Mouse (Mus musculus) olfactory bulb, adult 2 months (tissue): ENCODE results near the gene Frat2. TPM values are rescaled to one million over a fixed set of nuclear protein-coding genes. Genes with fewer than 3 reads are reported as not detected.
A peak's percentile ranks its signal among the peaks of the same experiment; 100 is the strongest.

ENCODE experiments used
- H3K27ac ChIP-seq: fragments of 200-500 bp; 2 replicates; pipeline ENCODE4 v1.5.1; 2012; ENCODE audit warnings: low read depth, low read length; ENCODE audit not compliant: insufficient read depth
- H3K4me1 ChIP-seq: fragments of 200-500 bp; 2 replicates; pipeline ENCODE4 v1.6.1; 2012; ENCODE audit warnings: low read length; ENCODE audit not compliant: control insufficient read depth, insufficient read depth
- H3K4me3 ChIP-seq: fragments of 200-500 bp; 2 replicates; pipeline ENCODE4 v1.5.1; 2012; ENCODE audit warnings: mild to moderate bottlenecking, low read depth, low read length, moderate library complexity; ENCODE audit not compliant: insufficient read depth
- CTCF ChIP-seq: fragments of 200-500 bp; IDR thresholded peaks from 2 replicates; pipeline ENCODE4 v1.5.1; 2012; ENCODE audit warnings: low read depth, mild to moderate bottlenecking, low read length, moderate library complexity; ENCODE audit not compliant: insufficient read depth
- POLR2A ChIP-seq: fragments of 200-500 bp; IDR thresholded peaks from 2 replicates; pipeline ENCODE4 v1.6.1; 2012; ENCODE audit warnings: mild to moderate bottlenecking, low read depth, low read length, moderate library complexity; ENCODE audit not compliant: insufficient read depth
- WGBS: fragments of 180-500 bp; shearing (Covaris S2); methylation state at CpG from one replicate; pipeline ENCODE4 v1.1.7; 2018; 5-methylcytosine and 5-hydroxymethylcytosine counted together
- polyA plus RNA-seq: library from polyadenylated mRNA; stranded (reverse); fragments of >200 nt; gene quantifications from 2 replicates; pipeline ENCODE4 v1.2.4, GENCODE M21; 2012; ENCODE audit warnings: low replicate concordance; ENCODE audit not compliant: missing spikeins, insufficient read depth, insufficient read length

Frat2 gene
- polyA plus RNA-seq, 1 experiment = not detected

GRCm38 (mm10) chr19:41830106-41831031, 17.6 kb downstream of the Frat2 start:
- TF ChIP-seq CTCF (no peak), POLR2A (0 out of 2 replicates have a peak, but pooled peaks have one; percentile 18)
- peak overlapping the region; percentile 92 for H3K4me3 ChIP-seq
- under 1% methylated on average over 110 of the region's 112 CpGs for WGBS
- peak overlapping the region; percentile 96 for H3K27ac ChIP-seq
- H3K4me1 ChIP-seq = peaks cover 13% of the 10 kb centered on the region

- H3K4me3 ChIP-seq = peak within 1 kb of the TSS; percentile 92
- H3K27ac ChIP-seq = peak within 1 kb of the TSS; percentile 96
- peaks cover 11% of the 10 kb centered on the region for H3K4me1 ChIP-seq
- no peak for TF ChIP-seq CTCF
- TF ChIP-seq POLR2A = peak; percentile 71
- WGBS = under 1% methylated on average over 39 of the region's 39 CpGs
These were observed 18.4 kb downstream of the Frat2 start, which contains the start of gene Frat1 for GRCm38 (mm10) chr19:41829381-41830105. Gene Frat1 (plus strand): TSS chr19:41829970.

GRCm38 (mm10) chr19:41828941-41829340, 19.0 kb downstream of the Frat2 start:
- H3K4me1 ChIP-seq = peaks cover 11% of the 10 kb centered on the region
- peak overlapping the region; percentile 80 for H3K27ac ChIP-seq
- 60% methylated on average over 3 of the region's 3 CpGs for WGBS
- TF ChIP-seq POLR2A (no peak), CTCF (no peak)
- H3K4me3 ChIP-seq = peak overlapping the region; percentile 45

- no peak for TF ChIP-seq POLR2A
- no peak for TF ChIP-seq CTCF
- Histone ChIP-seq H3K27ac (no peak overlapping the region), H3K4me1 (peaks cover under 1% of the 10 kb centered on the region), H3K4me3 (no peak overlapping the region)
- 83% methylated on average over 3 of the region's 3 CpGs for WGBS
These were observed 21.4 kb downstream of the Frat2 start for GRCm38 (mm10) chr19:41826529-41826928.

- TF ChIP-seq POLR2A = no peak
- TF ChIP-seq CTCF = no peak
- H3K4me1 ChIP-seq = no peaks in the 10 kb centered on the region; the same call in 1 of the 2 replicates
- no peak overlapping the region for H3K4me3 ChIP-seq
- no peak overlapping the region for H3K27ac ChIP-seq
- 89% methylated on average over 5 of the region's 5 CpGs for WGBS
These were observed 23.0 kb downstream of the Frat2 start for GRCm38 (mm10) chr19:41824950-41825349.

GRCm38 (mm10) chr19:41822589-41822988, 25.3 kb downstream of the Frat2 start:
- H3K27ac ChIP-seq = no peak overlapping the region
- no peak overlapping the region for H3K4me3 ChIP-seq
- no peak for TF ChIP-seq CTCF
- no peak for TF ChIP-seq POLR2A
- 87% methylated on average over 1 of the region's 1 CpGs for WGBS
- no peaks in the 10 kb centered on the region for H3K4me1 ChIP-seq

- no peak for TF ChIP-seq CTCF
- TF ChIP-seq POLR2A = no peak
- H3K4me3 ChIP-seq = no peak overlapping the region
- no peak overlapping the region for H3K27ac ChIP-seq
- WGBS = 48% methylated on average over 5 of the region's 5 CpGs
- no peaks in the 10 kb centered on the region for H3K4me1 ChIP-seq
These were observed 26.5 kb downstream of the Frat2 start for GRCm38 (mm10) chr19:41821436-41821835.

- H3K4me1 ChIP-seq = no peaks in the 10 kb centered on the region
- TF ChIP-seq CTCF (no peak), POLR2A (no peak)
- WGBS = 78% methylated on average over 4 of the region's 4 CpGs
- H3K27ac ChIP-seq = no peak overlapping the region
- no peak overlapping the region for H3K4me3 ChIP-seq
These were observed 29.2 kb downstream of the Frat2 start for GRCm38 (mm10) chr19:41818749-41819148.

GRCm38 (mm10) chr19:41817325-41817724, 30.6 kb downstream of the Frat2 start:
- H3K27ac ChIP-seq = no peak overlapping the region
- 44% methylated on average over 10 of the region's 10 CpGs for WGBS
- no peak overlapping the region for H3K4me3 ChIP-seq
- TF ChIP-seq POLR2A = no peak
- TF ChIP-seq CTCF = no peak
- no peaks in the 10 kb centered on the region for H3K4me1 ChIP-seq
